Mouse (Mus musculus) midbrain, embryonic 12.5 days (tissue): ENCODE results near the gene Aqp5. TPM values are rescaled to one million over a fixed set of nuclear protein-coding genes. Genes with fewer than 3 reads are reported as not detected.

Source experiments
- ATAC-seq: fragments of 200-750 bp; cut with Nextera tagmentation; 2 replicates; pipeline ENCODE4 v1.8.0; 2017; ENCODE audit warnings: low read depth, moderate TSS enrichment, moderate library complexity; ENCODE audit not compliant: low FRiP score
- H3K27ac ChIP-seq: fragments of 300-500 bp; sonication (generic); replicated peaks from 2 replicates; pipeline ENCODE4 v1.5.1; 2016; ENCODE audit warnings: mild to moderate bottlenecking
- H3K27me3 ChIP-seq: fragments of 300-500 bp; sonication (generic); 2 replicates; pipeline ENCODE4 v1.6.1; 2016; ENCODE audit warnings: mild to moderate bottlenecking
- H3K36me3 ChIP-seq: fragments of 300-500 bp; sonication (generic); 2 replicates; pipeline ENCODE4 v1.6.1; 2016
- H3K4me1 ChIP-seq: fragments of 300-500 bp; sonication (generic); 2 replicates; pipeline ENCODE4 v1.6.1; 2016
- H3K4me2 ChIP-seq: fragments of 300-500 bp; sonication (generic); replicated peaks from 2 replicates; pipeline ENCODE4 v1.6.1; 2016; ENCODE audit warnings: mild to moderate bottlenecking, moderate library complexity
- H3K4me3 ChIP-seq: fragments of 300-500 bp; sonication (generic); 2 replicates; pipeline ENCODE4 v1.5.1; 2016; ENCODE audit warnings: mild to moderate bottlenecking
- H3K9ac ChIP-seq: fragments of 300-500 bp; sonication (generic); replicated peaks from 2 replicates; pipeline ENCODE4 v1.6.1; 2016; ENCODE audit warnings: mild to moderate bottlenecking, moderate library complexity
- H3K9me3 ChIP-seq: fragments of 300-500 bp; sonication (generic); 2 replicates; pipeline ENCODE4 v1.6.1; 2016; ENCODE audit warnings: mild to moderate bottlenecking
- WGBS: fragments of 180-500 bp; shearing (Covaris S2); methylation state at CpG from one replicate; pipeline ENCODE4 v1.1.7; 2016; 5-methylcytosine and 5-hydroxymethylcytosine counted together
- polyA plus RNA-seq: library from polyadenylated mRNA; unstranded; fragments of >200 nt; fragmentation: Nextera tagmentation; extraction: Ambion mirVana; gene quantifications from 2 replicates; pipeline ENCODE4 v1.2.1, GENCODE M21; 2016

Gene Aqp5
- polyA plus RNA-seq = 0.50 and 1.0 TPM in 2 replicates

- Histone ChIP-seq H3K4me1 (peaks cover 9% of the 10 kb centered on the region; the same call in 1 of the 2 replicates), H3K27ac (no peak within 1 kb of the TSS), H3K4me2 (peak within 1 kb of the TSS; percentile 55), H3K9ac (peak within 1 kb of the TSS; percentile 39; the same call in 1 of the 2 replicates), H3K36me3 (no peaks in the 10 kb centered on the region), H3K27me3 (peaks cover 100% of the 10 kb centered on the region), H3K4me3 (peak within 1 kb of the TSS; percentile 45), H3K9me3 (no peaks in the 10 kb centered on the region)
- WGBS = 1% methylated on average over 68 of the region's 83 CpGs
- ATAC-seq = peak; percentile 71
These were observed at the start of gene Aqp5 for GRCm38 (mm10) chr15:99590429-99591084. Aqp5 (plus strand) TSS chr15:99590782.

- no peak for ATAC-seq
- Histone ChIP-seq H3K27me3 (peaks cover 4% of the 10 kb centered on the region; the same call in 1 of the 2 replicates), H3K9me3 (no peaks in the 10 kb centered on the region), H3K36me3 (no peaks in the 10 kb centered on the region), H3K4me2 (no peak overlapping the region), H3K27ac (no peak overlapping the region), H3K9ac (no peak overlapping the region), H3K4me1 (no peaks in the 10 kb centered on the region), H3K4me3 (no peak overlapping the region)
- 86% methylated on average over 7 of the region's 7 CpGs for WGBS
These were observed 46.5 kb upstream of the Aqp5 start for GRCm38 (mm10) chr15:99544047-99544446.

GRCm38 (mm10) chr15:99546596-99546995 is 44.0 kb upstream of the Aqp5 start:
- no peak for ATAC-seq
- no peak overlapping the region for H3K4me2 ChIP-seq
- H3K4me1 ChIP-seq = no peaks in the 10 kb centered on the region
- H3K36me3 ChIP-seq = no peaks in the 10 kb centered on the region
- no peaks in the 10 kb centered on the region for H3K27me3 ChIP-seq
- 84% methylated on average over 11 of the region's 11 CpGs for WGBS
- no peaks in the 10 kb centered on the region for H3K9me3 ChIP-seq
- H3K9ac ChIP-seq = no peak overlapping the region
- no peak overlapping the region for H3K27ac ChIP-seq
- H3K4me3 ChIP-seq = no peak overlapping the region

GRCm38 (mm10) chr15:99547732-99548131 is 42.9 kb upstream of the Aqp5 start:
- H3K4me3 ChIP-seq = no peak overlapping the region
- H3K4me1 ChIP-seq = no peaks in the 10 kb centered on the region
- no peaks in the 10 kb centered on the region for H3K27me3 ChIP-seq
- no peak overlapping the region for H3K9ac ChIP-seq
- no peak overlapping the region for H3K27ac ChIP-seq
- no peak for ATAC-seq
- no peaks in the 10 kb centered on the region for H3K9me3 ChIP-seq
- WGBS = 89% methylated on average over 6 of the region's 6 CpGs
- H3K4me2 ChIP-seq = no peak overlapping the region
- H3K36me3 ChIP-seq = no peaks in the 10 kb centered on the region

GRCm38 (mm10) chr15:99549901-99550300 is 40.7 kb upstream of the Aqp5 start:
- Histone ChIP-seq H3K9me3 (no peaks in the 10 kb centered on the region), H3K4me3 (no peak overlapping the region), H3K4me2 (no peak overlapping the region), H3K9ac (no peak overlapping the region), H3K36me3 (no peaks in the 10 kb centered on the region), H3K4me1 (no peaks in the 10 kb centered on the region), H3K27me3 (no peaks in the 10 kb centered on the region), H3K27ac (no peak overlapping the region)
- WGBS = 66% methylated on average over 2 of the region's 2 CpGs
- no peak for ATAC-seq

GRCm38 (mm10) chr15:99553767-99554166 is 36.8 kb upstream of the Aqp5 start:
- H3K9me3 ChIP-seq = no peaks in the 10 kb centered on the region
- H3K27me3 ChIP-seq = peaks cover 7% of the 10 kb centered on the region; the same call in 1 of the 2 replicates
- H3K4me3 ChIP-seq = no peak overlapping the region
- no peaks in the 10 kb centered on the region for H3K36me3 ChIP-seq
- no peak for ATAC-seq
- H3K27ac ChIP-seq = no peak overlapping the region
- no peaks in the 10 kb centered on the region for H3K4me1 ChIP-seq
- H3K4me2 ChIP-seq = no peak overlapping the region
- H3K9ac ChIP-seq = no peak overlapping the region
- 72% methylated on average over 6 of the region's 6 CpGs for WGBS

GRCm38 (mm10) chr15:99558947-99559346 is 31.6 kb upstream of the Aqp5 start:
- H3K36me3 ChIP-seq = no peaks in the 10 kb centered on the region
- no peak overlapping the region for H3K4me3 ChIP-seq
- WGBS = 92% methylated on average over 1 of the region's 1 CpGs
- H3K9me3 ChIP-seq = no peaks in the 10 kb centered on the region
- peaks cover 15% of the 10 kb centered on the region for H3K27me3 ChIP-seq
- H3K4me1 ChIP-seq = peaks cover 11% of the 10 kb centered on the region
- H3K4me2 ChIP-seq = no peak overlapping the region
- H3K27ac ChIP-seq = no peak overlapping the region
- H3K9ac ChIP-seq = no peak overlapping the region
- no peak for ATAC-seq

- H3K4me3 ChIP-seq = no peak overlapping the region
- H3K4me2 ChIP-seq = no peak overlapping the region
- peaks cover 20% of the 10 kb centered on the region for H3K27me3 ChIP-seq
- peaks cover 11% of the 10 kb centered on the region for H3K4me1 ChIP-seq
- WGBS = 68% methylated on average over 10 of the region's 10 CpGs
- no peak for ATAC-seq
- H3K36me3 ChIP-seq = no peaks in the 10 kb centered on the region
- no peak overlapping the region for H3K9ac ChIP-seq
- no peak overlapping the region for H3K27ac ChIP-seq
- H3K9me3 ChIP-seq = no peaks in the 10 kb centered on the region
These were observed 30.3 kb upstream of the Aqp5 start for GRCm38 (mm10) chr15:99560246-99560645.

GRCm38 (mm10) chr15:99567371-99567770 is 23.2 kb upstream of the Aqp5 start:
- no peak for ATAC-seq
- H3K9me3 ChIP-seq = 0 out of 2 replicates have a peak, but pooled peaks cover 4% of the 10 kb centered on the region
- no peaks in the 10 kb centered on the region for H3K36me3 ChIP-seq
- peaks cover 19% of the 10 kb centered on the region for H3K27me3 ChIP-seq
- H3K4me3 ChIP-seq = no peak overlapping the region
- H3K27ac ChIP-seq = no peak overlapping the region
- H3K4me2 ChIP-seq = no peak overlapping the region
- 73% methylated on average over 4 of the region's 4 CpGs for whole genome bisulfite sequencing
- no peaks in the 10 kb centered on the region for H3K4me1 ChIP-seq
- H3K9ac ChIP-seq = no peak overlapping the region

GRCm38 (mm10) chr15:99568682-99569081 is 21.9 kb upstream of the Aqp5 start:
- no peak for ATAC-seq
- H3K27ac ChIP-seq = no peak overlapping the region
- 0 out of 2 replicates have a peak, but pooled peaks cover 11% of the 10 kb centered on the region for H3K27me3 ChIP-seq
- H3K4me1 ChIP-seq = no peaks in the 10 kb centered on the region
- 62% methylated on average over 6 of the region's 6 CpGs for WGBS
- no peaks in the 10 kb centered on the region for H3K36me3 ChIP-seq
- H3K4me2 ChIP-seq = no peak overlapping the region
- no peak overlapping the region for H3K4me3 ChIP-seq
- H3K9ac ChIP-seq = no peak overlapping the region
- 0 out of 2 replicates have a peak, but pooled peaks cover 4% of the 10 kb centered on the region for H3K9me3 ChIP-seq

GRCm38 (mm10) chr15:99569123-99569522 is 21.5 kb upstream of the Aqp5 start:
- 81% methylated on average over 10 of the region's 10 CpGs for WGBS
- H3K9me3 ChIP-seq = 0 out of 2 replicates have a peak, but pooled peaks cover 4% of the 10 kb centered on the region

GRCm38 (mm10) chr15:99578802-99579485 is 11.6 kb upstream of the Aqp5 start, which contains the start of gene Aqp2:
Aqp2 (plus strand) TSS chr15:99579055.
- H3K4me1 ChIP-seq = peaks cover 8% of the 10 kb centered on the region
- no peaks in the 10 kb centered on the region for H3K9me3 ChIP-seq
- H3K4me2 ChIP-seq = no peak within 1 kb of the TSS
- peaks cover 52% of the 10 kb centered on the region for H3K27me3 ChIP-seq
- ATAC-seq = no peak
- WGBS = 86% methylated on average over 26 of the region's 26 CpGs
- H3K27ac ChIP-seq = no peak within 1 kb of the TSS
- no peak within 1 kb of the TSS for H3K4me3 ChIP-seq
- no peaks in the 10 kb centered on the region for H3K36me3 ChIP-seq
- no peak within 1 kb of the TSS for H3K9ac ChIP-seq

More at GRCm38 (mm10) chr15:99569123-99569522, 21.5 kb upstream of the Aqp5 start:
- 0 out of 2 replicates have a peak, but pooled peaks cover 11% of the 10 kb centered on the region for H3K27me3 ChIP-seq
- H3K27ac ChIP-seq = no peak overlapping the region
- H3K36me3 ChIP-seq = no peaks in the 10 kb centered on the region
- H3K4me1 ChIP-seq = no peaks in the 10 kb centered on the region
- H3K9ac ChIP-seq = no peak overlapping the region
- no peak overlapping the region for H3K4me3 ChIP-seq
- no peak for ATAC-seq
- H3K4me2 ChIP-seq = no peak overlapping the region
